Mouse (Mus musculus) small intestine, adult 2 months (tissue): ENCODE results near the gene Itih3.

Experiments
- CTCF ChIP-seq: fragments of 200-500 bp; IDR thresholded peaks from 2 replicates; pipeline ENCODE4 v1.5.1; 2012; ENCODE audit warnings: low read depth, mild to moderate bottlenecking, control low read depth, inconsistent platforms, low read length, moderate library complexity, mixed read lengths; ENCODE audit not compliant: insufficient replicate concordance, insufficient read length; ENCODE audit errors: extremely low read depth
- POLR2A ChIP-seq: fragments of 200-500 bp; IDR thresholded peaks from 2 replicates; pipeline ENCODE4 v1.6.1; 2012; ENCODE audit warnings: low read depth, mild to moderate bottlenecking, control low read depth, inconsistent platforms, low read length, moderate library complexity

GRCm38 (mm10) chr14:30930386-30930785, 6.8 kb upstream of the Itih3 start:
- TF ChIP-seq CTCF (no peak), POLR2A (no peak)
